Mouse (Mus musculus) midbrain, embryonic 14.5 days (tissue): ENCODE measurements around the gene Arl2. TPM values are rescaled to one million over a fixed set of nuclear protein-coding genes. Genes with fewer than 3 reads are reported as not detected.

Experiments
- ATAC-seq: fragments of 200-750 bp; cut with Nextera tagmentation; 2 replicates; pipeline ENCODE4 v1.8.0; 2017; ENCODE audit warnings: moderate number of reproducible peaks, moderate library complexity; ENCODE audit not compliant: low FRiP score, low TSS enrichment
- DNase-seq: peaks from one replicate; pipeline ENCODE4 v3.0.0-alpha.2; 2015
- H3K27ac ChIP-seq: fragments of 300-500 bp; sonication (generic); replicated peaks from 2 replicates; pipeline ENCODE4 v1.5.1; 2014; ENCODE audit warnings: mild to moderate bottlenecking, low read depth, low read length, moderate library complexity
- H3K27me3 ChIP-seq: fragments of 300-500 bp; sonication (generic); 2 replicates; pipeline ENCODE4 v1.6.1; 2014; ENCODE audit warnings: low read length, control low read depth, mixed read lengths; ENCODE audit not compliant: control insufficient read depth, insufficient read depth
- H3K36me3 ChIP-seq: fragments of 300-500 bp; sonication (generic); 2 replicates; pipeline ENCODE4 v1.6.1; 2014; ENCODE audit warnings: low read length, control low read depth; ENCODE audit not compliant: control insufficient read depth, insufficient read depth
- H3K4me1 ChIP-seq: fragments of 300-500 bp; sonication (generic); 2 replicates; pipeline ENCODE4 v1.6.1; 2014; ENCODE audit warnings: mild to moderate bottlenecking, antibody characterized with exemption, low read length, control low read depth; ENCODE audit not compliant: control insufficient read depth, insufficient read depth
- H3K4me2 ChIP-seq: fragments of 300-500 bp; sonication (generic); 2 replicates; pipeline ENCODE4 v1.6.1; 2014; ENCODE audit warnings: mild to moderate bottlenecking, low read length, moderate library complexity
- H3K4me3 ChIP-seq: fragments of 300-500 bp; sonication (generic); replicated peaks from 2 replicates; pipeline ENCODE4 v1.5.1; 2014; ENCODE audit warnings: low read depth, low read length
- H3K9ac ChIP-seq: fragments of 300-500 bp; sonication (generic); replicated peaks from 2 replicates; pipeline ENCODE4 v1.6.1; 2014; ENCODE audit warnings: mild to moderate bottlenecking, low read length, moderate library complexity
- H3K9me3 ChIP-seq: fragments of 300-500 bp; sonication (generic); 2 replicates; pipeline ENCODE4 v1.6.1; 2016; ENCODE audit warnings: low read length, control low read depth, mixed read lengths; ENCODE audit not compliant: control insufficient read depth
- WGBS: fragments of 180-500 bp; shearing (Covaris S2); extraction: QIAGEN DNeasy Blood & Tissue Kit; methylation state at CpG from one replicate; pipeline ENCODE4 v1.1.7; 2014; 5-methylcytosine and 5-hydroxymethylcytosine counted together
- polyA plus RNA-seq: library from polyadenylated mRNA; unstranded; fragments of >200 nt; fragmentation: Nextera tagmentation; extraction: Ambion mirVana; gene quantifications from 2 replicates; pipeline ENCODE4 v1.2.1, GENCODE M21; 2014

Arl2 gene
- polyA plus RNA-seq, result 104 and 145 TPM in 2 replicates

GRCm38 (mm10) chr19:6141394-6141749 lies at the start of gene Arl2:
Gene Arl2 (minus strand): TSS chr19:6141548.
- peak within 1 kb of the TSS; percentile 83 for H3K9ac ChIP-seq
- peak within 1 kb of the TSS; percentile 53 for H3K4me3 ChIP-seq
- H3K36me3 ChIP-seq, result peaks cover 14% of the 10 kb centered on the region
- H3K27ac ChIP-seq, result peak within 1 kb of the TSS; percentile 98
- H3K4me1 ChIP-seq, result peaks cover 11% of the 10 kb centered on the region
- no peaks in the 10 kb centered on the region for H3K9me3 ChIP-seq
- no peaks in the 10 kb centered on the region for H3K27me3 ChIP-seq
- ATAC-seq (peak; percentile 81), DNase-seq (peak; percentile 94)
- H3K4me2 ChIP-seq, result peak within 1 kb of the TSS; percentile 80
- under 1% methylated on average over 15 of the region's 15 CpGs for WGBS

- Histone ChIP-seq H3K36me3 (no peaks in the 10 kb centered on the region), H3K4me3 (no peak within 1 kb of the TSS), H3K27ac (no peak within 1 kb of the TSS), H3K4me2 (no peak within 1 kb of the TSS), H3K9me3 (no peaks in the 10 kb centered on the region), H3K4me1 (no peaks in the 10 kb centered on the region), H3K27me3 (no peaks in the 10 kb centered on the region), H3K9ac (no peak within 1 kb of the TSS)
- 92% methylated on average over 23 of the region's 23 CpGs for WGBS
- no peak for ATAC-seq
- DNase-seq, result no peak
Observed at GRCm38 (mm10) chr19:6184131-6184530, 42.8 kb upstream of the Arl2 start, which contains the start of gene Majin. Gene Majin (plus strand): TSS chr19:6184388.

GRCm38 (mm10) chr19:6182534-6182933 lies 41.2 kb upstream of the Arl2 start:
- H3K27ac ChIP-seq, result no peak overlapping the region
- ATAC-seq, result no peak
- no peak overlapping the region for H3K4me2 ChIP-seq
- H3K9me3 ChIP-seq, result no peaks in the 10 kb centered on the region
- DNase-seq, result no peak
- no peaks in the 10 kb centered on the region for H3K4me1 ChIP-seq
- no peaks in the 10 kb centered on the region for H3K27me3 ChIP-seq
- H3K9ac ChIP-seq, result no peak overlapping the region
- H3K36me3 ChIP-seq, result no peaks in the 10 kb centered on the region
- H3K4me3 ChIP-seq, result no peak overlapping the region
- WGBS, result 23% methylated on average over 3 of the region's 3 CpGs

GRCm38 (mm10) chr19:6181629-6182028 lies 40.3 kb upstream of the Arl2 start:
- no peak overlapping the region for H3K27ac ChIP-seq
- H3K27me3 ChIP-seq, result no peaks in the 10 kb centered on the region
- H3K9ac ChIP-seq, result no peak overlapping the region
- H3K4me2 ChIP-seq, result no peak overlapping the region
- no peaks in the 10 kb centered on the region for H3K9me3 ChIP-seq
- DNase-seq (peak; percentile 17), ATAC-seq (no peak)
- 31% methylated on average over 5 of the region's 5 CpGs for WGBS
- H3K36me3 ChIP-seq, result no peaks in the 10 kb centered on the region
- no peak overlapping the region for H3K4me3 ChIP-seq
- no peaks in the 10 kb centered on the region for H3K4me1 ChIP-seq

- no peak overlapping the region for H3K27ac ChIP-seq
- no peaks in the 10 kb centered on the region for H3K27me3 ChIP-seq
- H3K4me2 ChIP-seq, result no peak overlapping the region
- no peaks in the 10 kb centered on the region for H3K9me3 ChIP-seq
- no peaks in the 10 kb centered on the region for H3K36me3 ChIP-seq
- no peak overlapping the region for H3K9ac ChIP-seq
- ATAC-seq (no peak), DNase-seq (no peak)
- 97% methylated on average over 6 of the region's 6 CpGs for whole genome bisulfite sequencing
- H3K4me3 ChIP-seq, result no peak overlapping the region
- no peaks in the 10 kb centered on the region for H3K4me1 ChIP-seq
Observed at GRCm38 (mm10) chr19:6178775-6179174, 37.4 kb upstream of the Arl2 start.

- Histone ChIP-seq H3K4me1 (no peaks in the 10 kb centered on the region), H3K9ac (no peak overlapping the region), H3K27ac (no peak overlapping the region), H3K4me3 (no peak overlapping the region), H3K27me3 (no peaks in the 10 kb centered on the region), H3K36me3 (no peaks in the 10 kb centered on the region), H3K4me2 (no peak overlapping the region), H3K9me3 (no peaks in the 10 kb centered on the region)
- 57% methylated on average over 5 of the region's 5 CpGs for WGBS
- DNase-seq, result no peak
- ATAC-seq, result no peak
Observed at GRCm38 (mm10) chr19:6174771-6175170, 33.4 kb upstream of the Arl2 start.

- Histone ChIP-seq H3K27me3 (no peaks in the 10 kb centered on the region), H3K4me1 (no peaks in the 10 kb centered on the region), H3K27ac (no peak overlapping the region), H3K9me3 (no peaks in the 10 kb centered on the region), H3K4me2 (no peak overlapping the region), H3K9ac (no peak overlapping the region), H3K36me3 (no peaks in the 10 kb centered on the region), H3K4me3 (no peak overlapping the region)
- ATAC-seq (no peak), DNase-seq (no peak)
- WGBS, result 87% methylated on average over 8 of the region's 8 CpGs
Observed at GRCm38 (mm10) chr19:6171215-6171614, 29.9 kb upstream of the Arl2 start.

- no peak overlapping the region for H3K4me3 ChIP-seq
- no peak overlapping the region for H3K27ac ChIP-seq
- no peaks in the 10 kb centered on the region for H3K36me3 ChIP-seq
- no peak for DNase-seq
- no peaks in the 10 kb centered on the region for H3K9me3 ChIP-seq
- H3K27me3 ChIP-seq, result no peaks in the 10 kb centered on the region
- no peak overlapping the region for H3K9ac ChIP-seq
- H3K4me1 ChIP-seq, result no peaks in the 10 kb centered on the region
- 70% methylated on average over 4 of the region's 4 CpGs for WGBS
- no peak for ATAC-seq
- no peak overlapping the region for H3K4me2 ChIP-seq
Observed at GRCm38 (mm10) chr19:6166750-6167149, 25.4 kb upstream of the Arl2 start.

- H3K27me3 ChIP-seq, result no peaks in the 10 kb centered on the region
- no peak overlapping the region for H3K9ac ChIP-seq
- WGBS, result 76% methylated on average over 10 of the region's 10 CpGs
- ATAC-seq (no peak), DNase-seq (no peak)
- no peaks in the 10 kb centered on the region for H3K4me1 ChIP-seq
- H3K36me3 ChIP-seq, result no peaks in the 10 kb centered on the region
- no peak overlapping the region for H3K27ac ChIP-seq
- no peaks in the 10 kb centered on the region for H3K9me3 ChIP-seq
- no peak overlapping the region for H3K4me3 ChIP-seq
- H3K4me2 ChIP-seq, result no peak overlapping the region
Observed at GRCm38 (mm10) chr19:6163872-6164547, 22.7 kb upstream of the Arl2 start.
